Mouse (Mus musculus) liver, postnatal 0 days (tissue): Measurements from ENCODE around the gene Phldb1. TPM values are rescaled to one million over a fixed set of nuclear protein-coding genes. Genes with fewer than 3 reads are reported as not detected.
A peak's percentile ranks its signal among the peaks of the same experiment; 100 is the strongest.
"Not testable (repeated sequence)": the region's sequence is repeated elsewhere in the genome, so short reads cannot be mapped to it uniquely, and the experiment has no call there.

Source experiments
- ATAC-seq: fragments of 200-750 bp; cut with Nextera tagmentation; 2 replicates; pipeline ENCODE4 v1.8.0; 2017; ENCODE audit warnings: mild to moderate bottlenecking, moderate library complexity
- DNase-seq: peaks from one replicate; pipeline ENCODE4 v3.0.0-alpha.2; 2016
- H3K27ac ChIP-seq: fragments of 300-500 bp; sonication (generic); 2 replicates; pipeline ENCODE4 v1.5.1; 2014; ENCODE audit warnings: antibody characterized with exemption, moderate library complexity, mild to moderate bottlenecking, low read depth
- H3K27me3 ChIP-seq: fragments of 300-500 bp; sonication (generic); 2 replicates; pipeline ENCODE4 v1.6.1; 2014; ENCODE audit warnings: low read length, control low read depth, mixed read lengths; ENCODE audit not compliant: insufficient read depth
- H3K36me3 ChIP-seq: fragments of 300-500 bp; sonication (generic); replicated peaks from 2 replicates; pipeline ENCODE4 v1.6.1; 2014; ENCODE audit warnings: mild to moderate bottlenecking, control low read depth, low read length, moderate library complexity, mixed read lengths; ENCODE audit not compliant: insufficient read depth
- H3K4me1 ChIP-seq: fragments of 300-500 bp; sonication (generic); 2 replicates; pipeline ENCODE4 v1.6.1; 2014; ENCODE audit warnings: antibody characterized with exemption, mild to moderate bottlenecking, control low read depth; ENCODE audit not compliant: insufficient read depth
- H3K4me2 ChIP-seq: fragments of 300-500 bp; sonication (generic); 2 replicates; pipeline ENCODE4 v1.6.1; 2014; ENCODE audit warnings: low read depth, mild to moderate bottlenecking, low read length, moderate library complexity, mixed read lengths
- H3K4me3 ChIP-seq: fragments of 300-500 bp; sonication (generic); 2 replicates; pipeline ENCODE4 v1.5.1; 2014; ENCODE audit warnings: low read depth, low read length
- H3K9ac ChIP-seq: fragments of 300-500 bp; sonication (generic); replicated peaks from 2 replicates; pipeline ENCODE4 v1.6.1; 2014; ENCODE audit warnings: mild to moderate bottlenecking, moderate library complexity
- H3K9me3 ChIP-seq: fragments of 300-500 bp; sonication (generic); 2 replicates; pipeline ENCODE4 v1.6.1; 2016; ENCODE audit warnings: mild to moderate bottlenecking, control low read depth, low read length, mixed read lengths
- CTCF ChIP-seq: sonication (generic); IDR thresholded peaks from 2 replicates; pipeline ENCODE4 v1.5.1; 2016; ENCODE audit warnings: antibody characterized with exemption, low read depth
- EP300 ChIP-seq: IDR thresholded peaks from 2 replicates; pipeline ENCODE4 v1.6.1; 2016; ENCODE audit warnings: antibody characterized with exemption, low read depth, mild to moderate bottlenecking
- WGBS: fragments of 180-500 bp; shearing (Covaris S2); extraction: QIAGEN DNeasy Blood & Tissue Kit; methylation state at CpG from one replicate; pipeline ENCODE4 v1.1.7; 2014; ENCODE audit not compliant: insufficient replicate concordance; 5-methylcytosine and 5-hydroxymethylcytosine counted together
- polyA plus RNA-seq: library from polyadenylated mRNA; unstranded; fragments of >200 nt; fragmentation: Nextera tagmentation; extraction: Ambion mirVana; gene quantifications from 2 replicates; pipeline ENCODE4 v1.2.1, GENCODE M21; 2015

Phldb1 gene
- polyA plus RNA-seq, 1 experiment from 2014 or later, result 2.2 TPM

DNA sequence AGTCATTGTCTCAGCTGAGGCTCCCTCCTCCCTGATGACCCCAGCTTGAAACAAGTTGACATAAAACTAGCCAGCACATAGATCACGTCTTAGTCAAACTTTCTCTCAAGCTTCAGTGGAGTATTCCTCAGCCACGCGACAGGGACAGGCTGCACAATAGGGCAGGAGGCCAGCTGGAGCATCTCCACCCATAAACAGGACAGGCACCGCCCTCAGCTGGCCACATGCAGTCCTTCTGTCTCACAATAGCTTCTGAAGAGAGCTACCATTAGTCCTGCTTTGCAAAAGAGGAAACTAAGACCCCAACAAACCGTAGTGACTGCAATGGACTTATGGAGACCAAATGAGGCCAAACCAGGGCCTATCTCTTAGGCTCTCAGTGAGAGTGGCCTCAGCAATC is 89.5 kb downstream of the Phldb1 start:
- Histone ChIP-seq H3K9ac (no peak overlapping the region), H3K4me1 (0 out of 2 replicates have a peak, but pooled peaks cover 5% of the 10 kb centered on the region), H3K9me3 (no peaks in the 10 kb centered on the region), H3K36me3 (0 out of 2 replicates have a peak, but pooled peaks cover 4% of the 10 kb centered on the region), H3K27ac (no peak overlapping the region; the same call in 1 of the 2 replicates), H3K4me3 (no peak overlapping the region), H3K4me2 (peak overlapping the region; percentile 48; the same call in 1 of the 2 replicates), H3K27me3 (no peaks in the 10 kb centered on the region)
- no peak for DNase-seq
- WGBS, result 50% methylated on average over 5 of the region's 5 CpGs
- TF ChIP-seq CTCF (0 out of 2 replicates have a peak, but pooled peaks have one; percentile 18), EP300 (no peak)
- ATAC-seq, result no peak

DNA sequence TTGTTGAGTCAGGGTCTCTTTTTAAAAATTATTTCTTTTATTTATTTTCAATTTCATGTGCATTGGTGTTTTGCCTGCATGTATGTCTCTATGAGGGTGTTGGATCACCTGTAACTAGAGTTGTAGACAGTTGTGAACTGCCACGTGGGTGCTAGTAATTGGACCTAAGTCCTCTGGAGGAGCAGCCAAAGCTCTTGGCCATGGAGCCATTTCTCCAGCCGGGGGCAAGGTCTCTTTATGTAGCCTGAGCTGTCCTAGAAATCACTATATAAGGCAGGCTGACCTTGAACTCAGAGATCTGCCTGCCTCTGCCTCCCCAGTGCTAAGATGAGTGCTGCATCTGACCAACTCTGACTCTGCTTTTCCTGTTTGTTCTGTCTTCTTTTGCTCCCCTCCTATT is 90.8 kb downstream of the Phldb1 start:
- Histone ChIP-seq H3K27me3 (no peaks in the 10 kb centered on the region), H3K4me3 (no peak overlapping the region), H3K9ac (no peak overlapping the region), H3K36me3 (0 out of 2 replicates have a peak, but pooled peaks cover 4% of the 10 kb centered on the region), H3K27ac (no peak overlapping the region), H3K9me3 (no peaks in the 10 kb centered on the region), H3K4me2 (no peak overlapping the region), H3K4me1 (0 out of 2 replicates have a peak, but pooled peaks cover 5% of the 10 kb centered on the region)
- no peak for ATAC-seq
- whole genome bisulfite sequencing, result 74% methylated on average over 2 of the region's 2 CpGs
- TF ChIP-seq EP300, result no peak
- TF ChIP-seq CTCF, result no peak
- DNase-seq, result no peak

DNA sequence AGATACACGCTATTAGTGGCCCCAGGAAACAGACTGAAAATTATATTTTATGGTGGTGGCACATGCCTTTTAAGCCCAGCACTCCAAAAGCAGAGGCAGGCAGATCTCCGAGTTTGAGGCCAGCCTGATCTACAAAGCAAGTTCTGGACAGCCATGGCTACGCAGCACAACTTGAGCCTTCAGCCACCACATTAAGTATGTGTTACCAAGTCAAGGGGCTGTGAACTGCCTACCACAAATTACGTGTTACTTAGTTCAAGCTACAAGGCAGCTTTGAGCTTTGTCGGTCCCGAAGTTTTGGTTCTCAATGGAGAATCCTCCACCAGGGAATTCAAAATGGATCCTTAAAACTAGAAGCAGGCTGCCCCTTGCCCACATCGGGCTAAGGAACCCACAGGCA is 91.9 kb downstream of the Phldb1 start:
- Histone ChIP-seq H3K9ac (no peak overlapping the region), H3K4me1 (0 out of 2 replicates have a peak, but pooled peaks cover 5% of the 10 kb centered on the region)
- TF ChIP-seq EP300 (no peak), CTCF (no peak)

DNA sequence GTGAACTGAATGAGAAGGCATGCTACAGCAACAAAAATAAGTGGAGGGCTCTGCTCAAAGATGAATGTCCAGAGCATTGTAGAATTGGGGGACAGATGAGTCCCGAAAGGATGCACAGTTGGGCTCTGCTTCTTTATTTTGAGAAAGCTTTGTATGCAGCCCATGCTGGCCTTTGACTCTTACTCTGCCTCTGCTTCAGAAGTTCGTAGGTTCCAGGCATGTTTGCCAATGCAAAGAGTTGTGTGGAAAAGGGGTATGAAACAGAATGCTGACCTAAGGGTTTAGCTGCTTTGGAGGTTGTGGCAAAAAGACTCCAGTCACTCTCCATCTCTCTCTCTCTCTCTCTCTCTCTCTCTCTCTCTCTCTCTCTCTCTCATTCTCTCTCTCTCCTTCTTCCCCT is 93.4 kb downstream of the Phldb1 start:
- no peaks in the 10 kb centered on the region for H3K27me3 ChIP-seq
- ATAC-seq, result no peak
- no peaks in the 10 kb centered on the region for H3K9me3 ChIP-seq
- no peak overlapping the region for H3K9ac ChIP-seq
- TF ChIP-seq CTCF (no peak), EP300 (no peak)
- DNase-seq, result no peak
- peaks cover 24% of the 10 kb centered on the region for H3K36me3 ChIP-seq
- no peak overlapping the region for H3K4me3 ChIP-seq
- H3K4me1 ChIP-seq, result 0 out of 2 replicates have a peak, but pooled peaks cover 5% of the 10 kb centered on the region
- 86% methylated on average over 2 of the region's 2 CpGs for WGBS
- H3K27ac ChIP-seq, result no peak overlapping the region
- H3K4me2 ChIP-seq, result no peak overlapping the region

More for the DNA sequence above, 91.9 kb downstream of the Phldb1 start:
- no peaks in the 10 kb centered on the region for H3K9me3 ChIP-seq
- DNase-seq, result no peak
- H3K4me3 ChIP-seq, result no peak overlapping the region
- no peak overlapping the region for H3K4me2 ChIP-seq
- no peak overlapping the region for H3K27ac ChIP-seq
- H3K27me3 ChIP-seq, result no peaks in the 10 kb centered on the region
- ATAC-seq, result no peak
- WGBS, result 88% methylated on average over 7 of the region's 7 CpGs
- H3K36me3 ChIP-seq, result peaks cover 11% of the 10 kb centered on the region

DNA sequence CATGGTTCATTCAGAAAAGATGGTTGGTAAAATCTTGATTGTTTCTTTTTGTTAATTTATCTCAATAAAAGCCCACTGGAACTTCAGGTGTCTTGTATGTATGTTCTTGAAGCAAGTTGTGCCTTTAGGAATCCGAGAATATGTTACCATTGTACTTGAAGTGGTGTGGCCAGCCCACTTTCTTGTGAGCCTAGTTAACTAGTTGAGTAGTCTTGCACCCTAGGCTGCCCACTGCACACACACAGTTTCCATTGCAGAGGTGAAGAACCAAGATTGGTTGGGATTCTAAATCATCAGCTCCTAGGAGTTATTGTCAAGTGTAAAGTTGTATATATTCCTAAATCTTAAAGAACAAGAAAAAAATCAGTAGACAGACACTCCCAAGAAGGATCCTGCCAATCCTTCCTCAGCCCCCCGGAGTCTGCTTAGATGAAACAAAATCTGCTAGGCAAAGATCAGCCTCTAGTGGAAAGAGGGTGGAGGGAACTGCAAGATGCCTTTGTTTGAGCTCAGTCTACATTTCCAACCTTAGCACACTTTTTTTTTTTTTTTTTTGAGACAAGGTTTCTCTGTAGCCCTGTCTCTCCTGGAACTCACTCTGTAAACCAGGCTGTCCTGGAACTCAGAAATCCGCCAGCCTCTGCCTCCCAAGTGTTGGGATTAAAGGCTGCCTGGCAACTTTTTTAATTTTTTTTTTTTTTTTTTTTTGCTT is 94.2 kb downstream of the Phldb1 start:
- Histone ChIP-seq H3K4me2 (no peak overlapping the region), H3K9ac (no peak overlapping the region), H3K9me3 (no peaks in the 10 kb centered on the region), H3K4me1 (no peaks in the 10 kb centered on the region), H3K4me3 (no peak overlapping the region), H3K27ac (peak overlapping the region; percentile 11; the same call in 1 of the 2 replicates), H3K27me3 (no peaks in the 10 kb centered on the region), H3K36me3 (peaks cover 32% of the 10 kb centered on the region)
- TF ChIP-seq EP300 (no peak), CTCF (no peak)
- ATAC-seq (no peak), DNase-seq (no peak)
- 95% methylated on average over 3 of the region's 3 CpGs for WGBS

DNA sequence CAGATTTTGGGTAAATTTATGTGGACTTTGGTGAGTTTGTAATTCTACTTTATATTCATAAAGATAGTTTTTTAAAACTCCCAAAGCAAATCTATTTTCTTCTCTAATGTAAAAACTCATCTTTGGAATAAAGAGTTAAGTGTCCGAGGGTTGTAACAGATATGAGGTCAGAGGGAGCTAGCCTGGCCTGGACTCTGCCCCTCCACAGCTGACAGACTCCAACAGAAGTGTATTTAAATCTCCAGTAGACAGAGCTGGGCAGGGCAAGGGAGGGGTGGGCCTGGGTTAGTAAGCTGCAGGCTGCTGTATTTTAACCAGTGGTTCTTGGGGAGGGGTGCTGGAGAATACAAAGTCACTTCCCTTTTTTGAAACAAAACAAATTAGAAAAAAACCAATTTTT is 95.0 kb downstream of the Phldb1 start:
- H3K4me1 ChIP-seq, H3K9me3 ChIP-seq, H3K9ac ChIP-seq, H3K27ac ChIP-seq, H3K4me3 ChIP-seq, DNase-seq, H3K4me2 ChIP-seq, H3K27me3 ChIP-seq: not testable (repeated sequence)
- peaks cover 40% of the 10 kb centered on the region for H3K36me3 ChIP-seq
- ATAC-seq, result peak; percentile 79
- WGBS, result 42% methylated on average over 1 of the region's 1 CpGs

DNA sequence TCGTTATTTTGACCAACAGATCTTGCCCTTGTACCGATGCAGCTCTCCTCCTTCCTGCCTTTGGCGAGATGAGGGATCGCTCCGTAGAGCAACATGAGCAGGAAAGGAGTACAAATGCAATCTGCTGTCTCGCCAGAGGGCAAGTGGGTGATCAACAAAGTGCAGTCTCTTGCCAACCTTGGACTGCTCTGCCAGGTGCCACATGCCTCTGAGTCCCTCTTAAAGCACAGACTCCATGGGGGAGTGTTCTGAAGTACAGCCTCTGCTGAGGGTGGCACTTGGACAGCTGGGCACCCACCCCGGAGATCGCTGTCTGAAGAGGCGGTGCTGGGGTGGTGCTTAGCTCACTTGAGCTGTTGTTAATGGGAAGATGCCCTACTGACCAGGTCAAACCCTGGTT is 96.3 kb downstream of the Phldb1 start:
- not testable (repeated sequence) for ATAC-seq, H3K4me1 ChIP-seq, H3K27ac ChIP-seq, H3K9ac ChIP-seq, H3K4me3 ChIP-seq, H3K4me2 ChIP-seq, H3K27me3 ChIP-seq, DNase-seq, H3K9me3 ChIP-seq
- peaks cover 53% of the 10 kb centered on the region for H3K36me3 ChIP-seq
- WGBS, result 83% methylated on average over 9 of the region's 9 CpGs
